Mouse (Mus musculus): ENCODE data around the gene Lman2l. TPM values are rescaled to one million over a fixed set of nuclear protein-coding genes. Genes with fewer than 3 reads are reported as not detected.

Lman2l gene
- polyA plus RNA-seq, 1 experiment from 2014 or later, result 33.7 TPM

DNA sequence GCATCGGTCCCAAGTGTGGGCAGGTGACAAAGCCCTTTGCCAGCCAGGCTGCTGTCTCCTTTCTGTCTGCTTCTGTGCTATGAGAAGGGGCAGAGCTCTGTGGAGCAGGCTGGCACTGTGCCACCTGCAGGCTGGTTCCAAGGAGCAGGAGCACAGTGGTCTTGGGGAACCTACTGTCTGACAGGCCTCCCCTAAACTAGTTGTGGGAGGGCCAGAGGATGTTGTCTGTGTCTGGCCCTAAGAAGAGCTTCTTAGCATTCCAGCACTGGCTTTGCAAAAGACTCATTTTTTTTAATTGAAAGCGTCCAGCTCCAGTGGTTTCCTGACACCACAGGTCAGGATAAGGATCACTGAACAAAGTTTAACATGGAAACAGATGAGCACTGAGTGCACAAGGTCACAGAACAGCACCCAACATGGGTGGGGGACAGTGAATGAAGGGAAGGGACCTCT lies 33.3 kb upstream of the Lman2l start:
- 28% methylated on average over 2 of the region's 2 CpGs for WGBS
- no peak overlapping the region for H3K9ac ChIP-seq (ENCODE audit: low read depth, low read length)
- ATAC-seq (ENCODE audit: low FRiP score, low TSS enrichment), result peak; percentile 75
- no peaks in the 10 kb centered on the region for H3K27me3 ChIP-seq (ENCODE audit: control insufficient read depth, insufficient read depth, low read length)
- H3K9me3 ChIP-seq (ENCODE audit: control insufficient read depth, low read length), result no peaks in the 10 kb centered on the region
- H3K4me1 ChIP-seq (ENCODE audit: control insufficient read depth, insufficient read depth, low read length), result peaks cover 52% of the 10 kb centered on the region
- peak overlapping the region; percentile 27; the same call in 1 of the 2 replicates for H3K27ac ChIP-seq (ENCODE audit: low read depth, low read length)
- no peaks in the 10 kb centered on the region; the same call in 1 of the 2 replicates for H3K36me3 ChIP-seq (ENCODE audit: control insufficient read depth, insufficient read depth, low read length)
- no peak overlapping the region for H3K4me3 ChIP-seq (ENCODE audit: low read length)
- no peak overlapping the region; the same call in 1 of the 2 replicates for H3K4me2 ChIP-seq (replicated peaks; ENCODE audit: low read depth, low read length)

DNA sequence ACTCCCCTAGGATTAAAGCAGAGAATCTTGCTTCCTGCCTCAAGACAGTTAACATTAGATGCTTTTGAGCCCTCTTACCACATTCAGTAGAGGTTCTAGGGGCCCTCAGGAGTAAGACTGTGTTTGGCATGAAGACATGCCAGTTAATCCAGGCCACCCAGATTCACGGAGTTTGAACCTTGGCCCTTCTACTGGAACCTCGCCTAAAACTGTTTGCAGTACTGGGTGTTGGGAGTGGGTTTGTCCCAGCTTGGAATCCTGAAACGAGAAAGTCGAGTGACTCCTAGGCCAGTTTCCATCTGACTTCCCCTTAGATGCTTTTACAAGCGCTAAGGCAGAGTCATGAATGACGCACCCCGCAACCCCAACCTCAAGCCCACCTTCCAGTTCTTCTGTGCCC lies 31.4 kb upstream of the Lman2l start:
- Histone ChIP-seq H3K4me3 (ENCODE audit: low read length) (no peak overlapping the region), H3K4me2 (replicated peaks; ENCODE audit: low read depth, low read length) (no peak overlapping the region), H3K9ac (ENCODE audit: low read depth, low read length) (no peak overlapping the region), H3K27ac (ENCODE audit: low read depth, low read length) (no peak overlapping the region), H3K36me3 (ENCODE audit: control insufficient read depth, insufficient read depth, low read length) (no peaks in the 10 kb centered on the region; the same call in 1 of the 2 replicates), H3K4me1 (ENCODE audit: control insufficient read depth, insufficient read depth, low read length) (peaks cover 66% of the 10 kb centered on the region), H3K9me3 (ENCODE audit: control insufficient read depth, low read length) (no peaks in the 10 kb centered on the region), H3K27me3 (ENCODE audit: control insufficient read depth, insufficient read depth, low read length) (no peaks in the 10 kb centered on the region)
- ATAC-seq (ENCODE audit: low FRiP score, low TSS enrichment), result no peak
- 83% methylated on average over 7 of the region's 7 CpGs for WGBS

GRCm38 (mm10) chr1:36475480-36476110 lies 30.5 kb upstream of the Lman2l start:
- ATAC-seq (ENCODE audit: low FRiP score, low TSS enrichment), result no peak
- H3K4me2 ChIP-seq (replicated peaks; ENCODE audit: low read depth, low read length), result peak overlapping the region; percentile 82; the same call in 1 of the 2 replicates
- no peaks in the 10 kb centered on the region; the same call in 1 of the 2 replicates for H3K36me3 ChIP-seq (ENCODE audit: control insufficient read depth, insufficient read depth, low read length)
- peaks cover 62% of the 10 kb centered on the region for H3K4me1 ChIP-seq (ENCODE audit: control insufficient read depth, insufficient read depth, low read length)
- H3K9ac ChIP-seq (ENCODE audit: low read depth, low read length), result 0 out of 2 replicates have a peak overlapping the region, but pooled peaks have one; percentile 13
- WGBS, result 49% methylated on average over 8 of the region's 8 CpGs
- H3K27me3 ChIP-seq (ENCODE audit: control insufficient read depth, insufficient read depth, low read length), result no peaks in the 10 kb centered on the region
- no peak overlapping the region for H3K27ac ChIP-seq (ENCODE audit: low read depth, low read length)
- H3K9me3 ChIP-seq (ENCODE audit: control insufficient read depth, low read length), result no peaks in the 10 kb centered on the region
- no peak overlapping the region for H3K4me3 ChIP-seq (ENCODE audit: low read length)

DNA sequence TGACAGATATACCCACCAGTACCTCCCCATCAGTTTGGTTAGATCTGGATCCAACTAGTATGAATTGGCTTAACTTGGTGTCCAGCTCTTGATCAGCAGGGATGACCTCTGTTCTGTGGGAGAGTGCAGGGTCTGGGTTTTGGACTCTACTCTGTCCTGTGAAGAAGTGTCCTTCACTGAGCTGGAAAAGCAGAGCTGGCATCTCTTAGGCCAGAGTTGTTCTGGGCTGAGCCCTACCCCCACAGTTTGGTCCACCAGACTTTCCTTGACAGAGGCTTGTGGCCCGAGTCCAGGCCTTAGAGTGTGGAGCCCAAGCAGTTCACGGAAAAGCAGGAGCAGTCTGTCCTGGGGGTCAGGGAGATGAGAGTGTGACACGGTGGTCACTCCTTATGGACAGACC lies 29.6 kb upstream of the Lman2l start:
- no peak overlapping the region for H3K4me3 ChIP-seq (ENCODE audit: low read length)
- H3K4me1 ChIP-seq (ENCODE audit: control insufficient read depth, insufficient read depth, low read length), result peaks cover 55% of the 10 kb centered on the region
- H3K27ac ChIP-seq (ENCODE audit: low read depth, low read length), result no peak overlapping the region
- 38% methylated on average over 3 of the region's 3 CpGs for WGBS
- no peaks in the 10 kb centered on the region; the same call in 1 of the 2 replicates for H3K36me3 ChIP-seq (ENCODE audit: control insufficient read depth, insufficient read depth, low read length)
- peak overlapping the region; percentile 82 for H3K4me2 ChIP-seq (replicated peaks; ENCODE audit: low read depth, low read length)
- H3K9ac ChIP-seq (ENCODE audit: low read depth, low read length), result no peak overlapping the region
- H3K9me3 ChIP-seq (ENCODE audit: control insufficient read depth, low read length), result no peaks in the 10 kb centered on the region
- no peak for ATAC-seq (ENCODE audit: low FRiP score, low TSS enrichment)
- H3K27me3 ChIP-seq (ENCODE audit: control insufficient read depth, insufficient read depth, low read length), result no peaks in the 10 kb centered on the region

DNA sequence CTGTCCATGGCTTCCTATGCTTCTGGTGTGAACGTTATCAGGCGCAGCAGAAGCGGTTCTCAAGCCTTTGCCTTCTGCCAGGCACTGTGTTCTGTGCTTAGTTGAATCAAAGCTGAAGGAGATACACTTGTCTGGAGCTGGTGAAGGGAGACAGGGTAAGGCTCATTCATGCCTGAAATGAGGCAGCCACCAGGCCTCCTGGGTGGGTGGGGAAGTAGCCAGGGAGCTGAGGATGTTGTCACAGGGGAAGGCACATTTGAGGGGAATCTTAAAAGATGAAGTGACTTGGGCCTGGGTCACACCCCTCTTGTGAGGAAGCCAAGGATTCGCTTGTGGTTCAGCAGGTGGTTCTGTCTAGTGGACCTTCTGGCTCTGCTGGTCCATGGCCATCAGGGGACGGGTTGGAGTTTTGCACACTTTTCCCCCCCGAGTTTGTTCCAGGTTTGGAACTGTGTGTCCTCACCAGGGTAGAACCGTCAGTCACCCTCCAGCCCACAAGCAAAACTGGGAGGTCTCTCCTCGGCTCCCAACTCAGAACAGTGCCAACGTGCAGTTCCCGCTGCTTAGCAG lies 28.2 kb upstream of the Lman2l start:
- H3K36me3 ChIP-seq (ENCODE audit: control insufficient read depth, insufficient read depth, low read length), result no peaks in the 10 kb centered on the region
- WGBS, result 60% methylated on average over 10 of the region's 10 CpGs
- H3K9me3 ChIP-seq (ENCODE audit: control insufficient read depth, low read length), result no peaks in the 10 kb centered on the region
- peak overlapping the region; percentile 32; the same call in 1 of the 2 replicates for H3K9ac ChIP-seq (ENCODE audit: low read depth, low read length)
- H3K4me1 ChIP-seq (ENCODE audit: control insufficient read depth, insufficient read depth, low read length), result peaks cover 50% of the 10 kb centered on the region
- H3K4me3 ChIP-seq (ENCODE audit: low read length), result peak overlapping the region; percentile 9; the same call in 1 of the 2 replicates
- H3K27me3 ChIP-seq (ENCODE audit: control insufficient read depth, insufficient read depth, low read length), result no peaks in the 10 kb centered on the region
- no peak overlapping the region for H3K27ac ChIP-seq (ENCODE audit: low read depth, low read length)
- peak overlapping the region; percentile 82 for H3K4me2 ChIP-seq (replicated peaks; ENCODE audit: low read depth, low read length)
- no peak for ATAC-seq (ENCODE audit: low FRiP score, low TSS enrichment)

GRCm38 (mm10) chr1:36472106-36472440 lies 27.0 kb upstream of the Lman2l start:
- no peak for ATAC-seq (ENCODE audit: low FRiP score, low TSS enrichment)
- H3K9me3 ChIP-seq (ENCODE audit: control insufficient read depth, low read length), result no peaks in the 10 kb centered on the region
- H3K4me2 ChIP-seq (replicated peaks; ENCODE audit: low read depth, low read length), result peak overlapping the region; percentile 82
- no peaks in the 10 kb centered on the region for H3K27me3 ChIP-seq (ENCODE audit: control insufficient read depth, insufficient read depth, low read length)
- peak overlapping the region; percentile 66 for H3K9ac ChIP-seq (ENCODE audit: low read depth, low read length)
- peak overlapping the region; percentile 72 for H3K4me3 ChIP-seq (ENCODE audit: low read length)
- no peak overlapping the region; the same call in 1 of the 2 replicates for H3K27ac ChIP-seq (ENCODE audit: low read depth, low read length)
- H3K4me1 ChIP-seq (ENCODE audit: control insufficient read depth, insufficient read depth, low read length), result peaks cover 44% of the 10 kb centered on the region
- 13% methylated on average over 18 of the region's 18 CpGs for WGBS
- H3K36me3 ChIP-seq (ENCODE audit: control insufficient read depth, insufficient read depth, low read length), result no peaks in the 10 kb centered on the region

DNA sequence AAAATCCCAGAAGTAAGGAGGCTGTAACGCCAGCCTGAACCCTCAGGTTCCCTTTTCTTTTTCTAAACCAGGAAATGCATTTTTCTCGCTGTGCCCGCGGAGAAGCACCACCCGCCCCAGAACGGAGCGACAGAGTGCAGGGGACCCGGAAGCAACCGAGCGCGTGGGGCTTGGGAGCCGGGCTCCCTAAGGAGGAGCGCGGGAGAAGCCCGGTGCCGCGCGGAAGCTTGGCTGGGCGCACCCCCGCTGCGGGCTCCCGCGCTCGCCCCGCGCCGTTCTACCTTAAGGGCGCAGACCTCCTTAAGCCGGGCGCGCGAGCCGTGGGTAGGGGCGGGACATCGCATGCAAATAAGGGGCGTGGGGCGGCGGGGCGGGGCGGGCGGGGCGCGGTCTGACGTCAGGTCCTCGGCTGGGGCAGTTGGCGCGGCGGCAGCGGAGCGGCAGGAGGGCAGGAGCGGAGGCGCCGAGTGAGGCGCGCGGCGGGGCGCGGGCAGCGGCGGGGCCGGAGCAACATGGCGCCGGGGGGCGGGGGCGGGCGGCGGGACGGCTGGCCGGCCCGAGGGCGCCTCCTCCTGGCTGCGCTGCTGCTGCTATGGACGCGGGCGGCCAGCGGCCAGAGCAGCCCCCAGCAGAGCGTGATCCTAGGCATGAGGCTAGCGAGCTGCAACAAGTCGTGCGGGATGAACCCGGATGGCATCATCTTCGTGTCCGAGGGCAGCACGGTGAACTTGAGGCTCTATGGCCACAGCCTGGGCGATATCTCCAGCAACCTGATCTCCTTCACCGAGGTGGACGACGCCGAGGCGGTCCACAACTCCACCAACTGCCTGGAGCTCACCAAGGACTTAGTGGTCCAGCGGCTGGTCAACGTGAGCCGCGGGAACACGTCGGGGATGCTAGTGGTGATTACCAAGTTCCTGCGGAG lies 26.4 kb upstream of the Lman2l start, which contains the start of gene Cnnm4:
Gene Cnnm4 (plus strand): TSS at position 440 of the 925 bp plus-strand sequence.
- peak; percentile 94 for ATAC-seq (ENCODE audit: low FRiP score, low TSS enrichment)
- WGBS, result under 1% methylated on average over 64 of the region's 98 CpGs
- Histone ChIP-seq H3K9ac (ENCODE audit: low read depth, low read length) (peak within 1 kb of the TSS; percentile 66), H3K9me3 (ENCODE audit: control insufficient read depth, low read length) (no peaks in the 10 kb centered on the region), H3K4me1 (ENCODE audit: control insufficient read depth, insufficient read depth, low read length) (peaks cover 43% of the 10 kb centered on the region), H3K27ac (ENCODE audit: low read depth, low read length) (peak within 1 kb of the TSS; percentile 51; the same call in 1 of the 2 replicates), H3K4me2 (replicated peaks; ENCODE audit: low read depth, low read length) (peak within 1 kb of the TSS; percentile 82), H3K4me3 (ENCODE audit: low read length) (peak within 1 kb of the TSS; percentile 72), H3K36me3 (ENCODE audit: control insufficient read depth, insufficient read depth, low read length) (no peaks in the 10 kb centered on the region), H3K27me3 (ENCODE audit: control insufficient read depth, insufficient read depth, low read length) (no peaks in the 10 kb centered on the region)

- H3K36me3 ChIP-seq (ENCODE audit: control insufficient read depth, insufficient read depth, low read length), result no peaks in the 10 kb centered on the region
- H3K27me3 ChIP-seq (ENCODE audit: control insufficient read depth, insufficient read depth, low read length), result no peaks in the 10 kb centered on the region
- WGBS, result 52% methylated on average over 2 of the region's 2 CpGs
- no peak for ATAC-seq (ENCODE audit: low FRiP score, low TSS enrichment)
- H3K9me3 ChIP-seq (ENCODE audit: control insufficient read depth, low read length), result no peaks in the 10 kb centered on the region
- no peak overlapping the region for H3K4me3 ChIP-seq (ENCODE audit: low read length)
- no peak overlapping the region for H3K4me2 ChIP-seq (replicated peaks; ENCODE audit: low read depth, low read length)
- H3K4me1 ChIP-seq (ENCODE audit: control insufficient read depth, insufficient read depth, low read length), result peaks cover 29% of the 10 kb centered on the region
- no peak overlapping the region for H3K9ac ChIP-seq (ENCODE audit: low read depth, low read length)
- no peak overlapping the region for H3K27ac ChIP-seq (ENCODE audit: low read depth, low read length)
Observed at GRCm38 (mm10) chr1:36469811-36470444, 24.9 kb upstream of the Lman2l start.
